Mouse (Mus musculus): ENCODE data around the gene Arrdc5. TPM values are rescaled to one million over a fixed set of nuclear protein-coding genes. Genes with fewer than 3 reads are reported as not detected.

Arrdc5 gene
- polyA plus RNA-seq, 1 experiment from 2014 or later, result not detected

GRCm38 (mm10) chr17:56285995-56286394 lies 14.1 kb downstream of the Arrdc5 start:
- Histone ChIP-seq H3K27ac (ENCODE audit: low read length) (no peak overlapping the region), H3K36me3 (ENCODE audit: control insufficient read depth, insufficient read depth, low read length) (peaks cover 40% of the 10 kb centered on the region), H3K4me1 (replicated peaks; ENCODE audit: control insufficient read depth, insufficient read depth, low read length) (peaks cover 29% of the 10 kb centered on the region), H3K4me3 (ENCODE audit: low read length) (no peak overlapping the region), H3K9ac (ENCODE audit: low read length) (no peak overlapping the region), H3K27me3 (ENCODE audit: control insufficient read depth, insufficient read depth, low read depth, low read length) (no peaks in the 10 kb centered on the region), H3K4me2 (ENCODE audit: low read depth, low read length) (no peak overlapping the region), H3K9me3 (ENCODE audit: control insufficient read depth, low read length) (no peaks in the 10 kb centered on the region)
- 91% methylated on average over 11 of the region's 11 CpGs for WGBS
- no peak for ATAC-seq (ENCODE audit: low read depth)

- Histone ChIP-seq H3K4me1 (replicated peaks; ENCODE audit: control insufficient read depth, insufficient read depth, low read length) (peaks cover 12% of the 10 kb centered on the region), H3K9ac (ENCODE audit: low read length) (no peak overlapping the region), H3K4me2 (ENCODE audit: low read depth, low read length) (no peak overlapping the region), H3K27me3 (ENCODE audit: control insufficient read depth, insufficient read depth, low read depth, low read length) (no peaks in the 10 kb centered on the region), H3K9me3 (ENCODE audit: control insufficient read depth, low read length) (no peaks in the 10 kb centered on the region), H3K36me3 (ENCODE audit: control insufficient read depth, insufficient read depth, low read length) (peaks cover 51% of the 10 kb centered on the region), H3K27ac (ENCODE audit: low read length) (no peak overlapping the region), H3K4me3 (ENCODE audit: low read length) (no peak overlapping the region)
- ATAC-seq (ENCODE audit: low read depth), result no peak
- 85% methylated on average over 8 of the region's 8 CpGs for WGBS
These were observed 16.8 kb downstream of the Arrdc5 start for GRCm38 (mm10) chr17:56283316-56283715.

- no peak overlapping the region for H3K4me2 ChIP-seq (ENCODE audit: low read depth, low read length)
- H3K27me3 ChIP-seq (ENCODE audit: control insufficient read depth, insufficient read depth, low read depth, low read length), result no peaks in the 10 kb centered on the region
- H3K27ac ChIP-seq (ENCODE audit: low read length), result no peak overlapping the region
- no peak overlapping the region for H3K4me3 ChIP-seq (ENCODE audit: low read length)
- no peaks in the 10 kb centered on the region for H3K9me3 ChIP-seq (ENCODE audit: control insufficient read depth, low read length)
- no peak overlapping the region for H3K9ac ChIP-seq (ENCODE audit: low read length)
- no peak for ATAC-seq (ENCODE audit: low read depth)
- peaks cover 51% of the 10 kb centered on the region for H3K36me3 ChIP-seq (ENCODE audit: control insufficient read depth, insufficient read depth, low read length)
- 85% methylated on average over 4 of the region's 4 CpGs for WGBS
- peaks cover 10% of the 10 kb centered on the region for H3K4me1 ChIP-seq (replicated peaks; ENCODE audit: control insufficient read depth, insufficient read depth, low read length)
These were observed 17.3 kb downstream of the Arrdc5 start for GRCm38 (mm10) chr17:56282802-56283201.

- Histone ChIP-seq H3K27me3 (ENCODE audit: control insufficient read depth, insufficient read depth, low read depth, low read length) (no peaks in the 10 kb centered on the region), H3K4me2 (ENCODE audit: low read depth, low read length) (no peak overlapping the region), H3K9ac (ENCODE audit: low read length) (no peak overlapping the region), H3K36me3 (ENCODE audit: control insufficient read depth, insufficient read depth, low read length) (peaks cover 44% of the 10 kb centered on the region), H3K4me3 (ENCODE audit: low read length) (no peak overlapping the region), H3K9me3 (ENCODE audit: control insufficient read depth, low read length) (no peaks in the 10 kb centered on the region), H3K4me1 (replicated peaks; ENCODE audit: control insufficient read depth, insufficient read depth, low read length) (peaks cover 13% of the 10 kb centered on the region), H3K27ac (ENCODE audit: low read length) (no peak overlapping the region)
- ATAC-seq (ENCODE audit: low read depth), result no peak
- WGBS, result 88% methylated on average over 12 of the region's 12 CpGs
These were observed 18.9 kb downstream of the Arrdc5 start for GRCm38 (mm10) chr17:56281193-56281592.

- H3K4me2 ChIP-seq (ENCODE audit: low read depth, low read length), result no peak overlapping the region
- H3K36me3 ChIP-seq (ENCODE audit: control insufficient read depth, insufficient read depth, low read length), result peaks cover 29% of the 10 kb centered on the region
- no peaks in the 10 kb centered on the region for H3K27me3 ChIP-seq (ENCODE audit: control insufficient read depth, insufficient read depth, low read depth, low read length)
- no peak overlapping the region for H3K9ac ChIP-seq (ENCODE audit: low read length)
- H3K9me3 ChIP-seq (ENCODE audit: control insufficient read depth, low read length), result no peaks in the 10 kb centered on the region
- peaks cover 16% of the 10 kb centered on the region for H3K4me1 ChIP-seq (replicated peaks; ENCODE audit: control insufficient read depth, insufficient read depth, low read length)
- ATAC-seq (ENCODE audit: low read depth), result no peak
- 89% methylated on average over 12 of the region's 12 CpGs for WGBS
- H3K4me3 ChIP-seq (ENCODE audit: low read length), result no peak overlapping the region
- no peak overlapping the region for H3K27ac ChIP-seq (ENCODE audit: low read length)
These were observed 20.5 kb downstream of the Arrdc5 start for GRCm38 (mm10) chr17:56279481-56280155.

- Histone ChIP-seq H3K4me2 (ENCODE audit: low read depth, low read length) (no peak overlapping the region), H3K27ac (ENCODE audit: low read length) (no peak overlapping the region), H3K4me1 (replicated peaks; ENCODE audit: control insufficient read depth, insufficient read depth, low read length) (peaks cover 20% of the 10 kb centered on the region), H3K36me3 (ENCODE audit: control insufficient read depth, insufficient read depth, low read length) (peaks cover 20% of the 10 kb centered on the region), H3K4me3 (ENCODE audit: low read length) (no peak overlapping the region), H3K9me3 (ENCODE audit: control insufficient read depth, low read length) (no peaks in the 10 kb centered on the region), H3K27me3 (ENCODE audit: control insufficient read depth, insufficient read depth, low read depth, low read length) (no peaks in the 10 kb centered on the region), H3K9ac (ENCODE audit: low read length) (no peak overlapping the region)
- ATAC-seq (ENCODE audit: low read depth), result no peak
- 89% methylated on average over 5 of the region's 5 CpGs for WGBS
These were observed 21.7 kb downstream of the Arrdc5 start for GRCm38 (mm10) chr17:56278340-56278739.

GRCm38 (mm10) chr17:56277567-56277893 lies 22.6 kb downstream of the Arrdc5 start:
- Histone ChIP-seq H3K9ac (ENCODE audit: low read length) (no peak overlapping the region; the same call in 1 of the 2 replicates), H3K4me3 (ENCODE audit: low read length) (peak overlapping the region; percentile 69), H3K36me3 (ENCODE audit: control insufficient read depth, insufficient read depth, low read length) (peaks cover 18% of the 10 kb centered on the region), H3K9me3 (ENCODE audit: control insufficient read depth, low read length) (no peaks in the 10 kb centered on the region), H3K27me3 (ENCODE audit: control insufficient read depth, insufficient read depth, low read depth, low read length) (no peaks in the 10 kb centered on the region), H3K4me1 (replicated peaks; ENCODE audit: control insufficient read depth, insufficient read depth, low read length) (peaks cover 24% of the 10 kb centered on the region), H3K4me2 (ENCODE audit: low read depth, low read length) (peak overlapping the region; percentile 57), H3K27ac (ENCODE audit: low read length) (peak overlapping the region; percentile 89)
- no peak for ATAC-seq (ENCODE audit: low read depth)
- WGBS, result 32% methylated on average over 2 of the region's 2 CpGs

- peak; percentile 96 for ATAC-seq (ENCODE audit: low read depth)
- peak within 1 kb of the TSS; percentile 70 for H3K4me2 ChIP-seq (ENCODE audit: low read depth, low read length)
- peak within 1 kb of the TSS; percentile 69 for H3K4me3 ChIP-seq (ENCODE audit: low read length)
- no peaks in the 10 kb centered on the region for H3K9me3 ChIP-seq (ENCODE audit: control insufficient read depth, low read length)
- H3K36me3 ChIP-seq (ENCODE audit: control insufficient read depth, insufficient read depth, low read length), result peaks cover 18% of the 10 kb centered on the region
- H3K4me1 ChIP-seq (replicated peaks; ENCODE audit: control insufficient read depth, insufficient read depth, low read length), result peaks cover 26% of the 10 kb centered on the region
- peak within 1 kb of the TSS; percentile 89 for H3K27ac ChIP-seq (ENCODE audit: low read length)
- H3K9ac ChIP-seq (ENCODE audit: low read length), result peak within 1 kb of the TSS; percentile 83
- WGBS, result under 1% methylated on average over 21 of the region's 21 CpGs
- no peaks in the 10 kb centered on the region for H3K27me3 ChIP-seq (ENCODE audit: control insufficient read depth, insufficient read depth, low read depth, low read length)
These were observed 23.2 kb downstream of the Arrdc5 start, which contains the start of gene Ticam1 for GRCm38 (mm10) chr17:56276643-56277566. Gene Ticam1 (minus strand): TSS chr17:56276786.

GRCm38 (mm10) chr17:56275842-56276480 lies 24.1 kb downstream of the Arrdc5 start:
- peak overlapping the region; percentile 70 for H3K4me2 ChIP-seq (ENCODE audit: low read depth, low read length)
- H3K27ac ChIP-seq (ENCODE audit: low read length), result peak overlapping the region; percentile 88
- WGBS, result 24% methylated on average over 5 of the region's 5 CpGs
- ATAC-seq (ENCODE audit: low read depth), result peak; percentile 2
- peak overlapping the region; percentile 83 for H3K9ac ChIP-seq (ENCODE audit: low read length)
- H3K4me1 ChIP-seq (replicated peaks; ENCODE audit: control insufficient read depth, insufficient read depth, low read length), result peaks cover 26% of the 10 kb centered on the region
- peak overlapping the region; percentile 69 for H3K4me3 ChIP-seq (ENCODE audit: low read length)
- H3K27me3 ChIP-seq (ENCODE audit: control insufficient read depth, insufficient read depth, low read depth, low read length), result no peaks in the 10 kb centered on the region
- H3K36me3 ChIP-seq (ENCODE audit: control insufficient read depth, insufficient read depth, low read length), result peaks cover 13% of the 10 kb centered on the region
- H3K9me3 ChIP-seq (ENCODE audit: control insufficient read depth, low read length), result no peaks in the 10 kb centered on the region

All from lung, embryonic 16.5 days (tissue).